Mouse (Mus musculus) kidney, embryonic 16.5 days (tissue): Measurements from ENCODE around the gene Gm44596. TPM values are rescaled to one million over a fixed set of nuclear protein-coding genes. Genes with fewer than 3 reads are reported as not detected.

Experiments
- ATAC-seq: fragments of 200-750 bp; cut with Nextera tagmentation; 2 replicates; pipeline ENCODE4 v1.8.0; 2017; ENCODE audit warnings: moderate TSS enrichment; ENCODE audit not compliant: low FRiP score, low TSS enrichment
- H3K27ac ChIP-seq: fragments of 300-500 bp; sonication (generic); 2 replicates; pipeline ENCODE4 v1.5.1; 2014; ENCODE audit warnings: low read length
- H3K27me3 ChIP-seq: fragments of 300-500 bp; sonication (generic); 2 replicates; pipeline ENCODE4 v1.6.1; 2014; ENCODE audit warnings: low read length, control low read depth, mixed read lengths; ENCODE audit not compliant: insufficient read depth
- H3K36me3 ChIP-seq: fragments of 300-500 bp; sonication (generic); 2 replicates; pipeline ENCODE4 v1.6.1; 2014; ENCODE audit warnings: low read length, control low read depth, mixed read lengths; ENCODE audit not compliant: insufficient read depth
- H3K4me1 ChIP-seq: fragments of 300-500 bp; sonication (generic); 2 replicates; pipeline ENCODE4 v1.6.1; 2014; ENCODE audit warnings: low read length, control low read depth, mixed read lengths; ENCODE audit not compliant: insufficient read depth
- H3K4me2 ChIP-seq: fragments of 300-500 bp; sonication (generic); replicated peaks from 2 replicates; pipeline ENCODE4 v1.6.1; 2014; ENCODE audit warnings: low read depth, low read length
- H3K4me3 ChIP-seq: fragments of 300-500 bp; sonication (generic); 2 replicates; pipeline ENCODE4 v1.5.1; 2014; ENCODE audit warnings: mild to moderate bottlenecking, low read length
- H3K9ac ChIP-seq: fragments of 300-500 bp; sonication (generic); replicated peaks from 2 replicates; pipeline ENCODE4 v1.6.1; 2014; ENCODE audit warnings: low read length
- H3K9me3 ChIP-seq: fragments of 300-500 bp; sonication (generic); 2 replicates; pipeline ENCODE4 v1.6.1; 2016; ENCODE audit warnings: low read length, control low read depth
- WGBS: fragments of 180-500 bp; shearing (Covaris S2); extraction: QIAGEN DNeasy Blood & Tissue Kit; methylation state at CpG from one replicate; pipeline ENCODE4 v1.1.7; 2014; 5-methylcytosine and 5-hydroxymethylcytosine counted together
- polyA plus RNA-seq: library from polyadenylated mRNA; unstranded; fragments of >200 nt; fragmentation: Nextera tagmentation; extraction: Ambion mirVana; gene quantifications from 2 replicates; pipeline ENCODE4 v1.2.1, GENCODE M21; 2015

Gene Gm44596
- polyA plus RNA-seq: not detected in 2 replicates

- 40% methylated on average over 6 of the region's 6 CpGs for WGBS
- ATAC-seq: peak; percentile 76
- H3K36me3 ChIP-seq: peaks cover 54% of the 10 kb centered on the region
- H3K27ac ChIP-seq: no peak within 1 kb of the TSS
- H3K9ac ChIP-seq: no peak within 1 kb of the TSS
- no peaks in the 10 kb centered on the region for H3K4me1 ChIP-seq
- H3K4me2 ChIP-seq: no peak within 1 kb of the TSS
- H3K27me3 ChIP-seq: no peaks in the 10 kb centered on the region
- H3K9me3 ChIP-seq: no peaks in the 10 kb centered on the region
- no peak within 1 kb of the TSS for H3K4me3 ChIP-seq
These were observed at the start of gene Gm44596, which contains the start of gene Tex52 for GRCm38 (mm10) chr6:128375192-128375591. TSS of gene Gm44596 (plus strand) at chr6:128375503. TSS of gene Tex52 (plus strand) at chr6:128375456.

GRCm38 (mm10) chr6:128334397-128335124, 40.7 kb upstream of the Gm44596 start:
- Histone ChIP-seq H3K36me3 (peaks cover 35% of the 10 kb centered on the region), H3K4me2 (no peak overlapping the region), H3K4me1 (peaks cover 19% of the 10 kb centered on the region), H3K27me3 (no peaks in the 10 kb centered on the region), H3K27ac (no peak overlapping the region), H3K9ac (0 out of 2 replicates have a peak overlapping the region, but pooled peaks have one; percentile 11), H3K4me3 (no peak overlapping the region), H3K9me3 (peaks cover 10% of the 10 kb centered on the region)
- 29% methylated on average over 12 of the region's 12 CpGs for WGBS
- no peak for ATAC-seq

GRCm38 (mm10) chr6:128337467-128337866, 37.8 kb upstream of the Gm44596 start:
- H3K27ac ChIP-seq: peak overlapping the region; percentile 65
- H3K27me3 ChIP-seq: no peaks in the 10 kb centered on the region
- ATAC-seq: peak; percentile 64
- H3K4me2 ChIP-seq: no peak overlapping the region
- H3K4me1 ChIP-seq: peaks cover 26% of the 10 kb centered on the region
- WGBS: 68% methylated on average over 7 of the region's 7 CpGs
- no peak overlapping the region for H3K4me3 ChIP-seq
- peaks cover 21% of the 10 kb centered on the region for H3K36me3 ChIP-seq
- no peak overlapping the region for H3K9ac ChIP-seq
- no peaks in the 10 kb centered on the region for H3K9me3 ChIP-seq

- 28% methylated on average over 5 of the region's 5 CpGs for WGBS
- Histone ChIP-seq H3K27me3 (no peaks in the 10 kb centered on the region), H3K9ac (no peak overlapping the region), H3K4me3 (no peak overlapping the region), H3K4me1 (peaks cover 28% of the 10 kb centered on the region), H3K9me3 (no peaks in the 10 kb centered on the region), H3K27ac (peak overlapping the region; percentile 63; the same call in 1 of the 2 replicates), H3K36me3 (peaks cover 9% of the 10 kb centered on the region), H3K4me2 (no peak overlapping the region)
- no peak for ATAC-seq
These were observed 36.4 kb upstream of the Gm44596 start for GRCm38 (mm10) chr6:128338876-128339275.

- peak overlapping the region; percentile 51; the same call in 1 of the 2 replicates for H3K27ac ChIP-seq
These were observed 33.2 kb upstream of the Gm44596 start for GRCm38 (mm10) chr6:128341956-128342723.

GRCm38 (mm10) chr6:128345623-128346022, 29.7 kb upstream of the Gm44596 start:
- H3K4me1 ChIP-seq: 0 out of 2 replicates have a peak, but pooled peaks cover 5% of the 10 kb centered on the region
- H3K4me2 ChIP-seq: no peak overlapping the region
- H3K27me3 ChIP-seq: no peaks in the 10 kb centered on the region
- no peak overlapping the region for H3K9ac ChIP-seq
- H3K4me3 ChIP-seq: no peak overlapping the region
- no peak for ATAC-seq
- H3K27ac ChIP-seq: no peak overlapping the region
- WGBS: 85% methylated on average over 10 of the region's 10 CpGs
- H3K36me3 ChIP-seq: peaks cover 9% of the 10 kb centered on the region
- no peaks in the 10 kb centered on the region for H3K9me3 ChIP-seq

More at GRCm38 (mm10) chr6:128341956-128342723, 33.2 kb upstream of the Gm44596 start:
- H3K36me3 ChIP-seq: peaks cover 7% of the 10 kb centered on the region; the same call in 1 of the 2 replicates
- no peaks in the 10 kb centered on the region for H3K9me3 ChIP-seq
- H3K4me1 ChIP-seq: peaks cover 20% of the 10 kb centered on the region
- no peak overlapping the region for H3K4me3 ChIP-seq
- WGBS: 86% methylated on average over 11 of the region's 11 CpGs
- no peak overlapping the region for H3K4me2 ChIP-seq
- H3K27me3 ChIP-seq: no peaks in the 10 kb centered on the region
- no peak overlapping the region for H3K9ac ChIP-seq
- peak; percentile 40; the same call in 1 of the 2 replicates for ATAC-seq

- H3K27me3 ChIP-seq: no peaks in the 10 kb centered on the region
- H3K4me1 ChIP-seq: 0 out of 2 replicates have a peak, but pooled peaks cover 5% of the 10 kb centered on the region
- 78% methylated on average over 6 of the region's 6 CpGs for WGBS
- H3K9me3 ChIP-seq: no peaks in the 10 kb centered on the region
- no peak for ATAC-seq
- no peak overlapping the region for H3K4me2 ChIP-seq
- no peak overlapping the region for H3K4me3 ChIP-seq
- H3K9ac ChIP-seq: no peak overlapping the region
- H3K36me3 ChIP-seq: peaks cover 13% of the 10 kb centered on the region
- peak overlapping the region; percentile 2; the same call in 1 of the 2 replicates for H3K27ac ChIP-seq
These were observed 28.5 kb upstream of the Gm44596 start for GRCm38 (mm10) chr6:128346782-128347181.

- Histone ChIP-seq H3K4me1 (peaks cover 11% of the 10 kb centered on the region), H3K27ac (peak overlapping the region; percentile 35; the same call in 1 of the 2 replicates), H3K4me2 (no peak overlapping the region), H3K36me3 (peaks cover 6% of the 10 kb centered on the region), H3K9ac (0 out of 2 replicates have a peak overlapping the region, but pooled peaks have one; percentile 6), H3K4me3 (no peak overlapping the region), H3K27me3 (no peaks in the 10 kb centered on the region), H3K9me3 (no peaks in the 10 kb centered on the region)
- 46% methylated on average over 7 of the region's 7 CpGs for WGBS
- ATAC-seq: no peak
These were observed 25.6 kb upstream of the Gm44596 start for GRCm38 (mm10) chr6:128349711-128350110.

GRCm38 (mm10) chr6:128354140-128354539, 21.2 kb upstream of the Gm44596 start:
- WGBS: 41% methylated on average over 3 of the region's 3 CpGs
- peaks cover 20% of the 10 kb centered on the region for H3K4me1 ChIP-seq

More at GRCm38 (mm10) chr6:128354140-128354539, 21.2 kb upstream of the Gm44596 start:
- H3K9ac ChIP-seq: no peak overlapping the region
- H3K27me3 ChIP-seq: no peaks in the 10 kb centered on the region
- H3K4me3 ChIP-seq: peak overlapping the region; percentile 85; the same call in 1 of the 2 replicates
- H3K9me3 ChIP-seq: no peaks in the 10 kb centered on the region
- peak overlapping the region; percentile 17; the same call in 1 of the 2 replicates for H3K27ac ChIP-seq
- H3K36me3 ChIP-seq: peaks cover 31% of the 10 kb centered on the region
- ATAC-seq: no peak
- peak overlapping the region; percentile 84 for H3K4me2 ChIP-seq
